Mouse (Mus musculus): ENCODE results near the gene Calml3.
A peak's percentile ranks its signal among the peaks of the same experiment; 100 is the strongest.

The Calml3 gene

GRCm38 (mm10) chr13:3779575-3780226 lies 24.4 kb downstream of the Calml3 start:
- DNase-seq (ENCODE audit: low spot score in 2 of 2): no peak

GRCm38 (mm10) chr13:3778591-3779364 lies 25.3 kb downstream of the Calml3 start:
- DNase-seq (ENCODE audit: low spot score in 2 of 2): no peak

- DNase-seq (ENCODE audit: low spot score in 2 of 2): no peak
Observed at GRCm38 (mm10) chr13:3777216-3777912, 26.8 kb downstream of the Calml3 start.

- DNase-seq (ENCODE audit: low spot score in 2 of 2): peak; percentile 75 to 90
Observed at GRCm38 (mm10) chr13:3776446-3776845, 27.7 kb downstream of the Calml3 start.

- DNase-seq (ENCODE audit: low spot score in 2 of 2): no peak
Observed at GRCm38 (mm10) chr13:3774991-3775390, 29.1 kb downstream of the Calml3 start.

- peak in 1 of 2 experiments; percentile 26 for DNase-seq (ENCODE audit: low spot score in 2 of 2)
Observed at GRCm38 (mm10) chr13:3774280-3774679, 29.8 kb downstream of the Calml3 start.

- DNase-seq (ENCODE audit: low spot score in 2 of 2): no peak
Observed at GRCm38 (mm10) chr13:3773149-3773688, 30.9 kb downstream of the Calml3 start.

GRCm38 (mm10) chr13:3771221-3771620 lies 32.9 kb downstream of the Calml3 start:
- no peak for DNase-seq (ENCODE audit: low spot score in 2 of 2)

GRCm38 (mm10) chr13:3770170-3771024 lies 33.7 kb downstream of the Calml3 start:
- peak; percentile 21 to 31 for DNase-seq (ENCODE audit: low spot score in 2 of 2)

GRCm38 (mm10) chr13:3769531-3769930 lies 34.6 kb downstream of the Calml3 start:
- no peak for DNase-seq (ENCODE audit: low spot score in 2 of 2)

- DNase-seq (ENCODE audit: low spot score in 2 of 2): no peak
Observed at GRCm38 (mm10) chr13:3768621-3769020, 35.5 kb downstream of the Calml3 start.

- DNase-seq (ENCODE audit: low spot score in 2 of 2): no peak
Observed at GRCm38 (mm10) chr13:3767086-3767485, 37.0 kb downstream of the Calml3 start.

- DNase-seq (ENCODE audit: low spot score in 2 of 2): peak in 1 of 2 experiments; percentile 26
Observed at GRCm38 (mm10) chr13:3765781-3766180, 38.3 kb downstream of the Calml3 start.

GRCm38 (mm10) chr13:3761131-3761530 lies 43.0 kb downstream of the Calml3 start:
- no peak for DNase-seq (ENCODE audit: low spot score in 2 of 2)

GRCm38 (mm10) chr13:3758347-3758746 lies 45.8 kb downstream of the Calml3 start:
- no peak for DNase-seq (ENCODE audit: low spot score in 2 of 2)

- DNase-seq (ENCODE audit: low spot score in 2 of 2): no peak
Observed at GRCm38 (mm10) chr13:3753291-3753690, 50.8 kb downstream of the Calml3 start.
